Mouse (Mus musculus) ZHBTc4 (cell line): ENCODE data around the gene Ccdc90b.

Source experiments
- DNase-seq: peaks from one replicate; pipeline ENCODE4 v3.0.0-alpha.2; 2011; ENCODE audit warnings: low read depth, low spot score

Ccdc90b gene

GRCm38 (mm10) chr7:92560986-92561876 lies at the start of gene Ccdc90b:
TSS of gene Ccdc90b (plus strand) at chr7:92561149.
- DNase-seq: peak; percentile 95

DNA sequence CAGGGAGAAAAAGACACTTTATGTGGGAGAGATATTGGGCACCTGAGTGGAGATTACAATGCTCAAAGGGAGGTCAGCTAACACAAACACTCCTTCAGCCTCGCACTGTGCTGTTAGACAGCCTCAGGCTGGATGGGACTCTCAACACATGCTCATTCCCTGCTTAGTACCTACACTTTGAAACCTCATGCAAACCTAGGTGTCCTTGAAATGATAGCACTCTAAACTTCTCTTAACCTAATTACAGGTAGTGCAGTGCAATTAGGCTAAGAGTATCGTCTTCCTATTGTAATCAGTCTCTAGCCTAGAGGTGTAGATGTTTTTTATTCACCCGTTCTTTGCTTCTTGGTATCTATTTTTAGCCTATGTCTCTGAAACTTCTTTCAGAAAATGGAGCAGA lies 40.6 kb upstream of the Ccdc90b start:
- DNase-seq: no peak

GRCm38 (mm10) chr7:92520820-92521219 lies 40.1 kb upstream of the Ccdc90b start:
- DNase-seq: peak; percentile 42

DNA sequence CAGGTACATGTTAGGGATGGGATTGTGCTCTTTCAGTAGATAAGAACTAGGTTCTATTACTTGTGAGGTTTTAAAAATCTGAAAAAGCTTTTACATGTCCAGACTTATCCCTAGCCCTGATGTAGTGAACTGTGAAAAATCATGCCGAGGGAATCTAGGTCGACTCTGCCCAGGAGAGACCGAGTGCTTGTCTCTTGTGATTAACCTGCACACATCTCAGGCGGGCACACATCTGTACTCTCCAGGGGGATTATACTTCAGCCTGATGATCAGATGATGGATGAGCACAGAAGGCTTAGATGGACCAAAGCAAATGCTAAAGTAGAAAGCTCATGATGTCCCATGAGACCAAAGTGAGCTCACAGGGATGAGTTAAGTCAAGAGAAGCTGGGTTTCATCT lies 31.7 kb upstream of the Ccdc90b start:
- no peak for DNase-seq

- no peak for DNase-seq
Observed at GRCm38 (mm10) chr7:92532351-92533036, 28.5 kb upstream of the Ccdc90b start.

DNA sequence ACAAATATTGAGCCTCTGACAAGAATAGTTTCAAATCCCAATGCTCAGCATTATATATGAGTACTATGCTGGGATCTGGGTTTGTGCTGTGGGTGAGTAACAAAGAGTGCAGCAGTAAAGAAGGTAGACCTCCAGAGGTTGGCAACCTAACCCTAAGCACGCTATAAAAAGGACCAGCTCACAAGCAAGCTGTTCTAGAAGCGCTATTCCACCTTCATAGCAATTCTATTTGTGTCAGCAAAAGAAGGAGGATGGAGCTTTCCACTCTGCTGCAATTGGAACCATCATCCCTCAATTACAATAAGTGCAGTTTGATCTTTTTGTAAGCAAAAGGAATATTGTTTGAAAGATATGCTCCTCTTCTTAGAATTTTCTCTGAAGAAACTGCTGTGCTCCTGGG lies 14.2 kb upstream of the Ccdc90b start:
- no peak for DNase-seq

- DNase-seq: no peak
Observed at GRCm38 (mm10) chr7:92550248-92550989, 10.5 kb upstream of the Ccdc90b start.

DNA sequence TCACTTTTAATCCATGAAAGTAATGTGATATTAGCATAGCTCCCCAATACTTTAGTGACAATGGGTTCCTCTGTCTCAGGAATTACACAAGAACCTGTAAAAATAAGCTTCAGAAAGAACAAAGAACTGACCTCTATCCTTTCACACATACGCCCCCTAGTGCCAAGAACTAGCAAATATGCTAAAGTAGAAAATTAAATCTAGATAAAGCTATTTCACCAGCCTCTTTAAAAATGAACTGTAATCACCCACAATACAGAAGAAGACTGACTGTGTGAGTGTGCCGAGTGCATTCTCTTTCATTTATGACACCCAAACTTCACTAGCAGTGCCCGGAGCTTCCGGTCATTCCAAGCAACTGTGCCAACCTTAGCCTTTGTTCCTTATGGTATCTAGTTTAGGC lies 10.0 kb upstream of the Ccdc90b start:
- peak; percentile 41 for DNase-seq

DNA sequence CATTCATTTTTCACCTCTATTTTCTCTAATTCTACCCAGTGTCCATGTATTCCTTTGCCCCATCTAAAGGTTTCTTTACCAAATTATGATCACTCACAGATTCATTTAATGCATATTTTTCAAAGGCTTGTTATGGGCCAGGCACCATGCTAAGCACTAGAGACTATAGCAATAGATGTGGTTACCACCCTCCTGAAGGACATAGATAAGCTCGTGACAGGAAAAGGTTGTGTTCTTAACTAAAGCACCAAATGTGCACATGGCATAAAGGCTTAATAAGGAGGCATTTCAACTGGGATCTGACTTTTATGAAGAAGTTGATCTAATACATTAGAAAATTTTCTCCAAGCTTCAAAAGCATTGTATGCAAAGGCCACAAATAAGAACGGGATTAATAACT lies 2.2 kb upstream of the Ccdc90b start:
- DNase-seq: no peak

DNA sequence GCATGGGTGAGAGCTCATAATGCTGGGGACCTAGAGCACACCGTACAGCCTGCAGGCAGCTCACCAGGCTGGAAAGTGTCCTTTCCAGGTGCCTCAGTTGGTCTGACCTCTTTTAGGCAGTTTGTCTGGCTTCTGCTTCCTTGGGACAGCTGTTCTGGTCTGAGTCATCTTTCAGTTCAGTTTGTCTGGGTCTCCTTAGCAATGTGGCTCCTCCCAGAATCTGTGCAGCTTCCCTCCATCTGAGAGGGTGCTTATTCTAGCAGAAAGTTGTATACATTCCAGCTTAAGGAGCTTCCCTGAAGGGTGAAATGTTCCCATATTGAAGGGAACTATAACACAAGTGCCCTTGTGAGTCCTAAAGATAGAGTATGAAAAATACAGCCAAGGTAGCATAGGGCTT lies 5.8 kb downstream of the Ccdc90b start:
- no peak for DNase-seq

DNA sequence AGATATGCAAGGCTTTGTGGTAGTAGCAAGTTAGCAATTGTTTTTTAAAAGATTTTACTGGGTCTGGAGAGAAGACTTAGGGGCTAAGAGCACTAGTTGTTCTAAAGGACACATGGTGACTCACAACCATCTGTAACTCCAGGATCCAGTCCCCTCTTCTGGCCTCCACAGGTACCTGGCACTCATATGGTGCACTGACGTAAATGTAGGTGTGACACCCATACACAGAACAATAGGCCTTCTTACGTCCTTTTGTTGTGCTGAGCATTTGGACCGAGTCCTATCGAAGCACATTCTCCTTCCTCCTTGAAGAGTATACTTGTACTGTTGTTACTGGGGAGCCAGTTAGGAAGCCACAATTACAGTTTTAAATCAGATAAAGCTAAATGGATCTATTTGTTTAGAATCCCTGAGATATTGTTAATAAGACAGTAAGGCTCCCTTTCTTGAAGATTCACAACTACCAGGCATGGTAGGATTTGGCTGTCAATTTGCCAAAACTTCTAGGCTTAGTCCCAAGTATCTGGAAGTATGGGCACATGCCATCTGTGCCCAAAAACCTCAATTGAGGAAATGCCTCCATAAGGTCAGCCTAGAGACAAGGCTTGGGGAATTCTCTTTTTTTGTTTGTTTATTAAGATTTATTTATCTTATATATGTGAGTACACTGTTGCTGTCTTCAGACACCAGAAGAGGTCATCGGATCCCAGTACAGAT lies 19.7 kb downstream of the Ccdc90b start:
- DNase-seq: peak; percentile 35

GRCm38 (mm10) chr7:92583567-92583966 lies 22.6 kb downstream of the Ccdc90b start:
- DNase-seq: no peak

- DNase-seq: no peak
Observed at GRCm38 (mm10) chr7:92589986-92590385, 29.0 kb downstream of the Ccdc90b start.

DNA sequence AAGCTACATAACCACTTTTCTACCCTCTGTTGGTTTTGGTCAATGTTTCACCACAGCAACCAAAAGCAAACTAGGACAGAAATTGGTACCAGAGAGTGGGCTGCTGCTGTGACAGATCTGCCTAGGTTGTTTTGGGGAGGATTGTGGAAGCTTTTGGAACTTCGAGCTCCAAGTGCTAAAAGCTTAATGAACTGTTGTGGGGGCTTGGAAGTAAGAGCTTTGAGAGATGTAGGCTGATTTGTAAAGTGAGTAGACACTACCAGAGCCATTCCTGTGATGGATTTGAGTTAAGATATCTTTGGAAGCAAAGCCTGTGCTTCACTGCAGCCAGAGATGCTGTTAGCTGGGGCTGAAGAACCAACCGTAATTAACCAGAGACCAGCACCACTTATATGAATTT lies 29.9 kb downstream of the Ccdc90b start:
- DNase-seq: no peak

GRCm38 (mm10) chr7:92604961-92605360 lies 44.0 kb downstream of the Ccdc90b start:
- DNase-seq: no peak

DNA sequence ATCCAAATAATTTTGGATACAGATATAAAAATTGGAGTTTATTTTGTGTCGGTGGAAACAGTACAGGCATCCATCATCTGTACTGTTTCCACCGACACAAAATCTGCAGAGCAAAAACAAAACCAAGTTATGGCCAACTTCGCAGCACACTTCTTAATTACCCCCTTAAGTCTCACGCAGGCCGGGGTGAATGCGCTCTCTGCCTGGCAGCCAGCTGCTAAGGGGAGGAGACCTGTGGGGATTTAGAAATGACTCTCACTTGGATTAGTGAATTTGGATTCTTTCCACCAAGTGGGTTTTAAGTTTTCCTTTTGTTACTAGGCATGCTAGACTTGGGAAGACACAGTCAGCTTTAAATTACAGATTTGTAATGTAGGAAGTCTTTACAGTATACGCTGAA lies 49.9 kb downstream of the Ccdc90b start:
- no peak for DNase-seq

- no peak for DNase-seq
Observed at GRCm38 (mm10) chr7:92624488-92624887, 63.5 kb downstream of the Ccdc90b start.

DNA sequence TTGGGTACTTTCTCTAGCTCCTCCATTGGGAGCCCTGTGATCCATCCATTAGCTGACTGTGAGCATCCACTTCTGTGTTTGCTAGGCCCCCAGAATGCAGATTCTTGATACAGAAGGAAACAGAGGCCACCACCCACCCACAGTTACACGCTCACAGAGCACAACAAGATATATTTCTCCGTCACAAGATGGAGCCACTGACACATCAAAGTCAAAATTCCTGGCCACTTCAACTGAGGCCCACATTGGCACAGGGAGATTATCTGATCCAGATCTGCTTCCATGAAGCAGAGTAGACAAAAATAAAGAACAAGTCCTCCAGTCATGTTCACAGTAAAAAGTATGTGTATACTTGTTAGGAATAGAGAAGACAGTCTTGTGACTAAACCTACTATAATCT lies 69.2 kb downstream of the Ccdc90b start:
- DNase-seq: no peak
